Mouse (Mus musculus): ENCODE results near the gene Nmt2. TPM values are rescaled to one million over a fixed set of nuclear protein-coding genes. Genes with fewer than 3 reads are reported as not detected.

The Nmt2 gene
- polyA plus RNA-seq, 1 experiment: 20.6 TPM

- TF ChIP-seq CTCF (IDR thresholded peaks at IDR 0.05; ENCODE audit: low read depth, low read length) (no peak), POLR2A (IDR thresholded peaks at IDR 0.05; ENCODE audit: borderline replicate concordance, low read depth, low read length) (no peak)
Observed at GRCm38 (mm10) chr2:3324381-3325130, 40.5 kb downstream of the Nmt2 start.

GRCm38 (mm10) chr2:3326547-3326946, 42.5 kb downstream of the Nmt2 start:
- TF ChIP-seq POLR2A (IDR thresholded peaks at IDR 0.05; ENCODE audit: borderline replicate concordance, low read depth, low read length) (no peak), CTCF (IDR thresholded peaks at IDR 0.05; ENCODE audit: low read depth, low read length) (no peak)

More at GRCm38 (mm10) chr2:3324381-3325130, 40.5 kb downstream of the Nmt2 start:
- Histone ChIP-seq H3K27ac (ENCODE audit: insufficient read depth, low read depth, low read length) (no peak overlapping the region), H3K4me1 (ENCODE audit: control insufficient read depth, insufficient read depth, low read length) (peaks cover 14% of the 10 kb centered on the region), H3K4me3 (ENCODE audit: insufficient read depth, low read length) (no peak overlapping the region)

GRCm38 (mm10) chr2:3327351-3327750, 43.3 kb downstream of the Nmt2 start:
- Histone ChIP-seq H3K4me3 (ENCODE audit: insufficient read depth, low read length) (no peak overlapping the region), H3K4me1 (ENCODE audit: control insufficient read depth, insufficient read depth, low read length) (peaks cover 23% of the 10 kb centered on the region), H3K27ac (ENCODE audit: insufficient read depth, low read depth, low read length) (no peak overlapping the region)
- peak; percentile 62 for TF ChIP-seq CTCF (IDR thresholded peaks at IDR 0.05; ENCODE audit: low read depth, low read length)
- TF ChIP-seq POLR2A (IDR thresholded peaks at IDR 0.05; ENCODE audit: borderline replicate concordance, low read depth, low read length): no peak

More at GRCm38 (mm10) chr2:3326547-3326946, 42.5 kb downstream of the Nmt2 start:
- Histone ChIP-seq H3K4me1 (ENCODE audit: control insufficient read depth, insufficient read depth, low read length) (peaks cover 23% of the 10 kb centered on the region), H3K4me3 (ENCODE audit: insufficient read depth, low read length) (no peak overlapping the region), H3K27ac (ENCODE audit: insufficient read depth, low read depth, low read length) (no peak overlapping the region)

GRCm38 (mm10) chr2:3331071-3331703, 47.2 kb downstream of the Nmt2 start:
- Histone ChIP-seq H3K4me1 (ENCODE audit: control insufficient read depth, insufficient read depth, low read length) (peaks cover 11% of the 10 kb centered on the region), H3K27ac (ENCODE audit: insufficient read depth, low read depth, low read length) (no peak overlapping the region), H3K4me3 (ENCODE audit: insufficient read depth, low read length) (peak overlapping the region; percentile 94)

GRCm38 (mm10) chr2:3332056-3332455, 48.0 kb downstream of the Nmt2 start:
- peak overlapping the region; percentile 94 for H3K4me3 ChIP-seq (ENCODE audit: insufficient read depth, low read length)
- H3K4me1 ChIP-seq (ENCODE audit: control insufficient read depth, insufficient read depth, low read length): peaks cover 11% of the 10 kb centered on the region
- TF ChIP-seq CTCF (IDR thresholded peaks at IDR 0.05; ENCODE audit: low read depth, low read length): no peak
- H3K27ac ChIP-seq (ENCODE audit: insufficient read depth, low read depth, low read length): peak overlapping the region; percentile 82

More at GRCm38 (mm10) chr2:3331071-3331703, 47.2 kb downstream of the Nmt2 start:
- TF ChIP-seq CTCF (IDR thresholded peaks at IDR 0.05; ENCODE audit: low read depth, low read length): no peak
- no peak for TF ChIP-seq POLR2A (IDR thresholded peaks at IDR 0.05; ENCODE audit: borderline replicate concordance, low read depth, low read length)

- H3K4me1 ChIP-seq (ENCODE audit: control insufficient read depth, insufficient read depth, low read length): peaks cover 11% of the 10 kb centered on the region
- H3K27ac ChIP-seq (ENCODE audit: insufficient read depth, low read depth, low read length): peak within 1 kb of the TSS; percentile 82
- TF ChIP-seq CTCF (IDR thresholded peaks at IDR 0.05; ENCODE audit: low read depth, low read length) (no peak), POLR2A (IDR thresholded peaks at IDR 0.05; ENCODE audit: borderline replicate concordance, low read depth, low read length) (no peak)
- H3K4me3 ChIP-seq (ENCODE audit: insufficient read depth, low read length): peak within 1 kb of the TSS; percentile 94
Observed at GRCm38 (mm10) chr2:3332484-3333242, 48.7 kb downstream of the Nmt2 start, which contains the start of gene Rpp38. Rpp38 (minus strand) TSS chr2:3332643.

- no peak overlapping the region for H3K4me3 ChIP-seq (ENCODE audit: insufficient read depth, low read length)
- H3K4me1 ChIP-seq (ENCODE audit: control insufficient read depth, insufficient read depth, low read length): peaks cover 11% of the 10 kb centered on the region
- no peak for TF ChIP-seq POLR2A (IDR thresholded peaks at IDR 0.05; ENCODE audit: borderline replicate concordance, low read depth, low read length)
- no peak for TF ChIP-seq CTCF (IDR thresholded peaks at IDR 0.05; ENCODE audit: low read depth, low read length)
- H3K27ac ChIP-seq (ENCODE audit: insufficient read depth, low read depth, low read length): no peak overlapping the region
Observed at GRCm38 (mm10) chr2:3333761-3334160, 49.7 kb downstream of the Nmt2 start.

GRCm38 (mm10) chr2:3335611-3336301, 51.7 kb downstream of the Nmt2 start, which contains the start of gene Acbd7:
Acbd7 (plus strand) TSS chr2:3336168.
- Histone ChIP-seq H3K4me3 (ENCODE audit: insufficient read depth, low read length) (peak within 1 kb of the TSS; percentile 44), H3K4me1 (ENCODE audit: control insufficient read depth, insufficient read depth, low read length) (peaks cover 6% of the 10 kb centered on the region), H3K27ac (ENCODE audit: insufficient read depth, low read depth, low read length) (no peak within 1 kb of the TSS)
- no peak for TF ChIP-seq POLR2A (IDR thresholded peaks at IDR 0.05; ENCODE audit: borderline replicate concordance, low read depth, low read length)
- no peak for TF ChIP-seq CTCF (IDR thresholded peaks at IDR 0.05; ENCODE audit: low read depth, low read length)

- no peak for TF ChIP-seq POLR2A (IDR thresholded peaks at IDR 0.05; ENCODE audit: borderline replicate concordance, low read depth, low read length)
- no peak for TF ChIP-seq CTCF (IDR thresholded peaks at IDR 0.05; ENCODE audit: low read depth, low read length)
- no peaks in the 10 kb centered on the region for H3K4me1 ChIP-seq (ENCODE audit: control insufficient read depth, insufficient read depth, low read length)
- H3K27ac ChIP-seq (ENCODE audit: insufficient read depth, low read depth, low read length): no peak overlapping the region
- H3K4me3 ChIP-seq (ENCODE audit: insufficient read depth, low read length): no peak overlapping the region
Observed at GRCm38 (mm10) chr2:3348422-3348821, 64.4 kb downstream of the Nmt2 start.
